Mouse (Mus musculus): ENCODE measurements around the gene Ggnbp2. TPM values are rescaled to one million over a fixed set of nuclear protein-coding genes. Genes with fewer than 3 reads are reported as not detected.

Gene Ggnbp2
- polyA plus RNA-seq, 1 experiment: 44.6 TPM

DNA sequence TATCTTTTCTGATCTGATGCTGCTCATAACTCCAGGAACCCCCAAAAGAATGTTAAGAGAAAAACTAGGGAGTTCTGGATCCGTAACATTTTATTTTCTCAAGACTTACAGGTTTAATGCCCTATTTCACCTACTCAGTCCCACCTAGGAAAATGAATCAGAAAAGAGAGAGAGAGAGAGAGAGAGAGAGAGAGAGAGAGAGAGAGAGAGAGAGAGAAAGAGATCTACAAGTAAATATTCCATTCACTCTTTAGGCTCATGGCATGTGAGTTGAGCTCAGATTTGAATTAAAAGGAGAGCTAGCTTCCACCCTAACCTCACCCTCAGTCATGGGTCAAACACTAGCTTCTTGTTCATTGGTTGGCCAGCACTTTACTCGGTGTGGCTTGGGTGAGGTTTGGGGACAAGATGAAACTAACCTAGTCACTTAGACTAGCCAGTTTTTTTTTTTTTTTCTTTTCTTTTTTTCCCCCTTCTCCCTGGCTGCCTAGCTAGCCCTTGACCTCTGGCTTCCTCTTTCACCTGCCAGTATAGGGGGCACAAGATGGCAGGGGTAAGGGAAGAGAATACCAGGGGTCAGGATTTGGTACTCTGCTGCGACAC is 42.6 kb downstream of the Ggnbp2 start:
- Histone ChIP-seq H3K27ac (ENCODE audit: control insufficient read depth, insufficient read depth, low read length) (no peak overlapping the region), H3K27me3 (ENCODE audit: control insufficient read depth, insufficient read depth, low read length) (no peaks in the 10 kb centered on the region), H3K4me3 (ENCODE audit: control insufficient read depth, insufficient read depth, low read length) (no peak overlapping the region; the same call in 1 of the 2 replicates), H3K4me1 (replicated peaks; ENCODE audit: control insufficient read depth, insufficient read depth, low read length) (peaks cover 15% of the 10 kb centered on the region), H3K36me3 (ENCODE audit: control insufficient read depth, insufficient read depth, low read length) (peaks cover 21% of the 10 kb centered on the region)
- TF ChIP-seq POLR2A (IDR thresholded peaks at IDR 0.05; ENCODE audit: control insufficient read depth, extremely low read depth, insufficient read depth, low read length, poor library complexity) (no peak), CTCF (IDR thresholded peaks at IDR 0.05; ENCODE audit: borderline replicate concordance, control insufficient read depth, extremely low read depth, insufficient read depth, low read length, poor library complexity) (no peak)
- WGBS: 57% methylated on average over 3 of the region's 3 CpGs
- no peak for DNase-seq

DNA sequence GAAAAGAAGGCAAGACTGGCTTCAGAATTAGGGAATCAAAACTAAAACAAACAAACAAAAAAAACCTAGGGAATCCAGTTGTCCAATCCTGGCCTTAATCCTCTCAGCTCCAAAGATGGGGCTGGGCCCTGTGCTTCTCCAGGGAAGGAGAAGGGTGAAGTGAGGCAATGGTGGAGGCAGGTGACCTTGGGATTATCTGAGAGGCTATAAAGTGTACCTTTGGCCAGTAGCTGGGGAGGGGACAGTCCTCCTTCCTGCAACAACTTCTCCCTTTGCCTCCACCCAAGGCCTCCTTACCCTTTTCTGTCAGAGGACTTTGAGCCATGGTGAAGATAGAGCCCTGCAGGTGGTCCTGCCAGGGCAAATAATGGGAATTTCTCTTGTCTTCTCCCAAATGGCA is 43.1 kb downstream of the Ggnbp2 start:
- no peak for DNase-seq

DNA sequence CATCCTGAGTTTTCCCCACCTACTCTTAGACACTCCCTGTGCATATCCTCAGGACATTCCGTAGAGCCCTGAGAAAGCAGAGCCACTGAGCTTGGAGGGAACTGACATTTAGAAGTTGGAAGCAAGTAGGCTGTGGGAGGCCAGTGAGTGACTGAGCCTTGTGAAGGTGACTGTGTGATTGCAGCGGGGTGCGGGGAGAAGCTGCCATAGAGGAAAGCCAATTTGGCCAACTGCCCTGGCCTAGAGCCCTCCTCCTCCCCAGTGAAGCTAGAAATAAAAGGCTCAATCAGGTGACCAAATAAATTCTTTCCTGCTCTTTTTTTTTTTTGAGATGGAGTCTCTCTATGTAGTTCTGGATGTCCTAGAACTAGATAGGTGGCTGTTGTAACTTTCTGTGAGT is 44.4 kb downstream of the Ggnbp2 start:
- DNase-seq: no peak
- peaks cover 15% of the 10 kb centered on the region for H3K4me1 ChIP-seq (replicated peaks; ENCODE audit: control insufficient read depth, insufficient read depth, low read length)
- no peak for TF ChIP-seq CTCF (IDR thresholded peaks at IDR 0.05; ENCODE audit: borderline replicate concordance, control insufficient read depth, extremely low read depth, insufficient read depth, low read length, poor library complexity)
- no peak for TF ChIP-seq POLR2A (IDR thresholded peaks at IDR 0.05; ENCODE audit: control insufficient read depth, extremely low read depth, insufficient read depth, low read length, poor library complexity)
- H3K4me3 ChIP-seq (ENCODE audit: control insufficient read depth, insufficient read depth, low read length): no peak overlapping the region
- H3K27me3 ChIP-seq (ENCODE audit: control insufficient read depth, insufficient read depth, low read length): no peaks in the 10 kb centered on the region
- no peak overlapping the region for H3K27ac ChIP-seq (ENCODE audit: control insufficient read depth, insufficient read depth, low read length)
- peaks cover 3% of the 10 kb centered on the region for H3K36me3 ChIP-seq (ENCODE audit: control insufficient read depth, insufficient read depth, low read length)
- 92% methylated on average over 3 of the region's 3 CpGs for WGBS

More for the DNA sequence above, 43.1 kb downstream of the Ggnbp2 start:
- Histone ChIP-seq H3K4me1 (replicated peaks; ENCODE audit: control insufficient read depth, insufficient read depth, low read length) (peaks cover 15% of the 10 kb centered on the region), H3K27ac (ENCODE audit: control insufficient read depth, insufficient read depth, low read length) (no peak overlapping the region), H3K36me3 (ENCODE audit: control insufficient read depth, insufficient read depth, low read length) (peaks cover 16% of the 10 kb centered on the region), H3K4me3 (ENCODE audit: control insufficient read depth, insufficient read depth, low read length) (no peak overlapping the region), H3K27me3 (ENCODE audit: control insufficient read depth, insufficient read depth, low read length) (no peaks in the 10 kb centered on the region)
- no peak for TF ChIP-seq CTCF (IDR thresholded peaks at IDR 0.05; ENCODE audit: borderline replicate concordance, control insufficient read depth, extremely low read depth, insufficient read depth, low read length, poor library complexity)
- TF ChIP-seq POLR2A (IDR thresholded peaks at IDR 0.05; ENCODE audit: control insufficient read depth, extremely low read depth, insufficient read depth, low read length, poor library complexity): no peak

DNA sequence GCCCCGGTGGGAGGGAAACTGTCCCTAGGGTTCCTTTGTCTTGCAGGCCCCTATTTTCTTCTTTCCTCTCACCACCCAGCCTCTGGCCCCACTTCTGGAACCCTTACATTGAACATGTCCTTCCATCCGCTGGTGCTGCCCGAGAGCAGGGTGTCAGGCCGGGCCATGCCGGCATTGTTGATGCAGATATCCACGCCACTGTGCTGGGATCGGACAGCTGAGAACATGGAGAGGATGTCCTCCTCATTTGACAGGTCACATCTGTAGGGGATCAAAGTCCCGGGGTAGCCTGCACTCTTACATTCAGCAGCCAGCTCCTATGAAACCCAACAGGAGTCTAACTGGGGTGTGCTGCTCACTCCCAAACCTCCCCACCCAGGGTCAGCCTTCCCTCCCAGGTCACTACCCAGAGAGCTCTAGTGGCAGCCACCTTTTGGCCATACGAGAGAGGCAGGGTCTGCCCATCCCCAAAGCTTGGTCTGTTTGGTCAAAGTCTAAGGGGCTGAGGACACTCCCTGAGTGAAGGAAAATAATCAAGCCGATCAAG is 45.3 kb downstream of the Ggnbp2 start:
- no peak for DNase-seq
- H3K4me1 ChIP-seq (replicated peaks; ENCODE audit: control insufficient read depth, insufficient read depth, low read length): peaks cover 15% of the 10 kb centered on the region
- no peaks in the 10 kb centered on the region for H3K27me3 ChIP-seq (ENCODE audit: control insufficient read depth, insufficient read depth, low read length)
- WGBS: 96% methylated on average over 10 of the region's 10 CpGs
- no peak overlapping the region for H3K4me3 ChIP-seq (ENCODE audit: control insufficient read depth, insufficient read depth, low read length)
- TF ChIP-seq CTCF (IDR thresholded peaks at IDR 0.05; ENCODE audit: borderline replicate concordance, control insufficient read depth, extremely low read depth, insufficient read depth, low read length, poor library complexity) (no peak), POLR2A (IDR thresholded peaks at IDR 0.05; ENCODE audit: control insufficient read depth, extremely low read depth, insufficient read depth, low read length, poor library complexity) (no peak)
- H3K36me3 ChIP-seq (ENCODE audit: control insufficient read depth, insufficient read depth, low read length): no peaks in the 10 kb centered on the region
- H3K27ac ChIP-seq (ENCODE audit: control insufficient read depth, insufficient read depth, low read length): no peak overlapping the region

- H3K4me1 ChIP-seq (replicated peaks; ENCODE audit: control insufficient read depth, insufficient read depth, low read length): peaks cover 2% of the 10 kb centered on the region
- H3K36me3 ChIP-seq (ENCODE audit: control insufficient read depth, insufficient read depth, low read length): no peaks in the 10 kb centered on the region
- DNase-seq: no peak
- no peaks in the 10 kb centered on the region for H3K27me3 ChIP-seq (ENCODE audit: control insufficient read depth, insufficient read depth, low read length)
- TF ChIP-seq POLR2A (IDR thresholded peaks at IDR 0.05; ENCODE audit: control insufficient read depth, extremely low read depth, insufficient read depth, low read length, poor library complexity) (no peak), CTCF (IDR thresholded peaks at IDR 0.05; ENCODE audit: borderline replicate concordance, control insufficient read depth, extremely low read depth, insufficient read depth, low read length, poor library complexity) (no peak)
- WGBS: 60% methylated on average over 10 of the region's 10 CpGs
- H3K27ac ChIP-seq (ENCODE audit: control insufficient read depth, insufficient read depth, low read length): no peak overlapping the region
- no peak overlapping the region for H3K4me3 ChIP-seq (ENCODE audit: control insufficient read depth, insufficient read depth, low read length)
Observed at GRCm38 (mm10) chr11:84823484-84823897, 47.1 kb downstream of the Ggnbp2 start.

DNA sequence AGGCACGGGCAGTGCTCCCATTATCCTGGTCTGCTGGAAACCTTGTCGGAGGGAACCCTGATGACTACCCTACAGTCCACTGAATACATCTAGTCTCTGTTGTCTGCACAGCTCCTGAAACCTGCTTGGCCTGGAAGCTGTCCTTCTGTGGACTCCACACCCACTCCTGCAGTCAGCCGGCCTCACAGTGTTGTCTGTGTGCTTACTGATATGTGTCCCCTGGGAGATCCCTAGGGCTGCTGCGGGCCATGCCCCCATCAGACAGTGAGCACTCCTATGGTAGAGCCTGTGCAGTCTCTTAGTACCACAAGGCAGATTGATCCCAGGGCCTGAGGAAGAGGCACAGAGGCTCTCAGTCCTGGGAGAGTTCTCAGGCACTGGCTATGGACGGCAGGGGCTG is 48.1 kb downstream of the Ggnbp2 start:
- no peak for DNase-seq
- TF ChIP-seq POLR2A (IDR thresholded peaks at IDR 0.05; ENCODE audit: control insufficient read depth, extremely low read depth, insufficient read depth, low read length, poor library complexity) (no peak), CTCF (IDR thresholded peaks at IDR 0.05; ENCODE audit: borderline replicate concordance, control insufficient read depth, extremely low read depth, insufficient read depth, low read length, poor library complexity) (no peak)
- no peak overlapping the region for H3K27ac ChIP-seq (ENCODE audit: control insufficient read depth, insufficient read depth, low read length)
- no peaks in the 10 kb centered on the region; the same call in 1 of the 2 replicates for H3K4me1 ChIP-seq (replicated peaks; ENCODE audit: control insufficient read depth, insufficient read depth, low read length)
- no peaks in the 10 kb centered on the region for H3K36me3 ChIP-seq (ENCODE audit: control insufficient read depth, insufficient read depth, low read length)
- no peaks in the 10 kb centered on the region for H3K27me3 ChIP-seq (ENCODE audit: control insufficient read depth, insufficient read depth, low read length)
- 97% methylated on average over 5 of the region's 5 CpGs for WGBS
- no peak overlapping the region for H3K4me3 ChIP-seq (ENCODE audit: control insufficient read depth, insufficient read depth, low read length)
